Mouse (Mus musculus): Measurements from ENCODE around the gene Usp9x.

GRCm38 (mm10) chrX:13206514-13206913 lies 135.2 kb downstream of the Usp9x start:
- TF ChIP-seq POLR2A (IDR thresholded peaks at IDR 0.05; ENCODE audit: control insufficient read depth, extremely low read depth, insufficient read depth, low read length, poor library complexity) (no peak), CTCF (IDR thresholded peaks at IDR 0.05; ENCODE audit: borderline replicate concordance, control insufficient read depth, extremely low read depth, insufficient read depth, low read length, poor library complexity) (no peak)

Measured in thymus, adult 2 months (tissue).